Mouse (Mus musculus) lung, adult 2 months (tissue): ENCODE results near the gene Snf8.

Experiments used
- CTCF ChIP-seq: fragments of 200-500 bp; IDR thresholded peaks from 2 replicates; pipeline ENCODE4 v1.5.1; 2011; ENCODE audit warnings: mild to moderate bottlenecking, low read length, control low read depth; ENCODE audit not compliant: insufficient read depth
- POLR2A ChIP-seq: fragments of 200-500 bp; IDR thresholded peaks from 2 replicates; pipeline ENCODE4 v1.6.1; 2011; ENCODE audit warnings: low read depth, mild to moderate bottlenecking, control low read depth, low read length, borderline replicate concordance; ENCODE audit errors: extremely low read depth

DNA sequence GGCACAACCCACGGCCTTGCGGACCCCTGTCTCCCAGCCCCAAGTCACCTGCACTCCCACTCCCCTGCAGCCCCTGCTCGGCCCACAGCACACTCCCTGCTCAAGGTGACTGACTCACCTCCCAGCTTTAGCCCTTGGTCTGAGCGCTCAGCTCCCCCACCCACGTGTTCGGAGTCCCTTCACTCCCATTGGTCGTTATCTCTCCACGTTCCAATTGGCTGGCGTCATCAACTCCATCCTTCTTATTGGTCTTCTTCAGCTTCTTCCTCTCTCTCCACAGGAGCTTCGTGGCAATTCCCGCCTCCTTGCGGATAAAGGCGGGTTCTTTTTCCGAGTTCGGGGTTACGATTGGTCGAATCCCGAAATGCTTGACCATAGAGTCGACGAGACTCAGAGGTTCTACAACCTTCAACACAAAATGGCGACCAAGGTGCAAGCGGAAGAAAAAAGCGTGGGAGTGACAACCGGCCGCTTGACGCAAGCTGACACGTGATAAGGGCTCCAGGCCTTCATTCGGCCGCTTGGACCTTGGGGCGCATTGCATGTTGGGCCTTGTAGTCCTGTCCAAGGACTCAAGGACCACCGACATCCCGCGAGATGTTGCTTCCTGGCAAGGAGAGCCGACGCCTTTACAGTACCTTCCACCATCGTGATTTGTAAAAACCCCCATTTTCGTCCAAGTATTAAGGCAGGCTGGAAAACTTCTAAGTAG lies 41.0 kb downstream of the Snf8 start, which contains the start of gene Atp5g1:
- TF ChIP-seq POLR2A (peak; percentile 93; the same call in 1 of the 2 replicates), CTCF (no peak)
